Mouse (Mus musculus) myocyte (in vitro differentiated cells): ENCODE data around the gene Pla2g4a. TPM values are rescaled to one million over a fixed set of nuclear protein-coding genes. Genes with fewer than 3 reads are reported as not detected.

ENCODE experiments used
- H3K27me3 ChIP-seq: one replicate; pipeline ENCODE4 v1.6.1; 2011; ENCODE audit not compliant: control insufficient read depth, insufficient read depth, insufficient read length
- H3K36me3 ChIP-seq: one replicate; pipeline ENCODE4 v1.6.1; 2011; ENCODE audit not compliant: control insufficient read depth, insufficient read depth
- H3K4me2 ChIP-seq: one replicate; pipeline ENCODE4 v1.6.1; 2011; ENCODE audit warnings: low read depth, control low read depth
- H3K4me3 ChIP-seq: one replicate; pipeline ENCODE4 v1.5.1; 2011; ENCODE audit warnings: mild to moderate bottlenecking, control low read depth, moderate library complexity
- H3K79me2 ChIP-seq: one replicate; pipeline ENCODE4 v1.6.1; 2011; ENCODE audit not compliant: control insufficient read depth, insufficient read depth
- H3ac ChIP-seq: one replicate; pipeline ENCODE4 v1.6.1; 2011; ENCODE audit not compliant: control insufficient read depth, insufficient read length
- CEBPB ChIP-seq: IDR thresholded peaks from 2 replicates; pipeline ENCODE4 v1.6.1; 2011; ENCODE audit warnings: mild to moderate bottlenecking, moderate library complexity; ENCODE audit not compliant: poor library complexity, insufficient read depth, severe bottlenecking
- E2F4 ChIP-seq: IDR thresholded peaks from one replicate; pipeline ENCODE4 v1.6.1; 2011; ENCODE audit warnings: mild to moderate bottlenecking, control low read depth, moderate library complexity; ENCODE audit not compliant: insufficient read depth
- MAX ChIP-seq: IDR thresholded peaks from one replicate; pipeline ENCODE4 v1.6.1; 2011; ENCODE audit warnings: low read depth, mild to moderate bottlenecking, control low read depth
- MYOD1 ChIP-seq, 3 experiments: IDR thresholded peaks; one replicate each; pipeline ENCODE4 v1.6.1; 2011; ENCODE audit warnings: control low read depth in 2 of 3, low read depth in 2 of 3, mild to moderate bottlenecking in 2 of 3, moderate library complexity in 1 of 3; ENCODE audit not compliant: insufficient read length in 2 of 3, control insufficient read depth in 1 of 3
- MYOG ChIP-seq, 3 experiments: IDR thresholded peaks; one replicate each; pipeline ENCODE4 v1.6.1; 2011; ENCODE audit warnings: control low read depth in 2 of 3, low read depth in 2 of 3, mild to moderate bottlenecking in 2 of 3; ENCODE audit not compliant: insufficient read length in 2 of 3, control insufficient read depth in 1 of 3, insufficient read depth in 1 of 3
- POLR2A ChIP-seq: IDR thresholded peaks from one replicate; pipeline ENCODE4 v1.6.1; 2011; ENCODE audit warnings: low read depth, mild to moderate bottlenecking, control low read depth, moderate library complexity; ENCODE audit not compliant: insufficient read length
- POLR2AphosphoS2 ChIP-seq: IDR thresholded peaks from one replicate; pipeline ENCODE4 v1.6.1; 2011; ENCODE audit warnings: low read depth, control low read depth; ENCODE audit not compliant: insufficient read length
- REST ChIP-seq: IDR thresholded peaks from one replicate; pipeline ENCODE4 v1.6.1; 2011; ENCODE audit warnings: mild to moderate bottlenecking, control low read depth, moderate library complexity; ENCODE audit not compliant: insufficient read depth, insufficient read length
- SRF ChIP-seq: IDR thresholded peaks from one replicate; pipeline ENCODE4 v1.6.1; 2011; ENCODE audit warnings: low read depth; ENCODE audit not compliant: control insufficient read depth, insufficient read length
- TCF12 ChIP-seq: IDR thresholded peaks from one replicate; pipeline ENCODE4 v1.6.1; 2011; ENCODE audit warnings: mild to moderate bottlenecking, control low read depth; ENCODE audit not compliant: poor library complexity, insufficient read depth, severe bottlenecking
- TCF3 ChIP-seq: IDR thresholded peaks from one replicate; pipeline ENCODE4 v1.6.1; 2011; ENCODE audit warnings: low read depth, control low read depth; ENCODE audit not compliant: insufficient read length
- USF1 ChIP-seq: IDR thresholded peaks from one replicate; pipeline ENCODE4 v1.6.1; 2011; ENCODE audit warnings: low read depth, mild to moderate bottlenecking, control low read depth, moderate library complexity
- polyA plus RNA-seq: library from polyadenylated mRNA; unstranded; fragments of >200 nt; fragmentation: generic; extraction: Trizol; gene quantifications from one replicate; pipeline ENCODE4 v1.2.1, GENCODE M21; 2012; ENCODE audit warnings: missing spikeins

Pla2g4a gene
- polyA plus RNA-seq, 1 experiment = 6.2 TPM

DNA sequence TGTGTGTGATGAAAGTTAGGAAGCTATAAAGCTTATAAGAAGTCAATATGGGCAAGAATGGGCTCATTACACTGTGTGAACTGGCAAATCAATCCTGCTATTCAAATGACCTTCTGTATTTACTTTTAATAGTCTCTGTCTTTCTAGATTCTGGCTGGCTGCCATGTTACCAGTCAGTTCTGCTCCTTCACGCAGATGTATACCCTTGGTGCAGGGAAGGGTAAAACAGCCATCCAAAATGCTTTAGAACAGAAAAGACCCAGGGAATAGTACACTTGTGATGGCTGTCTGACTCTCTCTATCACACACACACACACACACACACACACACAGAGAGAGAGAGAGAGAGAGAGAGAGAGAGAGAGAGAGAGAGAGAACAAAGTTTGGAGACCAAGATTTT, 128.6 kb downstream of the Pla2g4a start:
- Histone ChIP-seq H3K4me3 (no peak overlapping the region), H3K4me2 (no peak overlapping the region), H3K79me2 (no peaks in the 10 kb centered on the region), H3ac (no peak overlapping the region), H3K27me3 (no peaks in the 10 kb centered on the region), H3K36me3 (no peaks in the 10 kb centered on the region)
- TF ChIP-seq REST = no peak
- TF ChIP-seq POLR2AphosphoS2 = no peak
- TF ChIP-seq MYOG (IDR thresholded peaks at IDR 0.05; ENCODE audit: control insufficient read depth in 1 of 3, insufficient read depth in 1 of 3, insufficient read length in 2 of 3, low read depth in 2 of 3) = no peak
- no peak for TF ChIP-seq E2F4
- no peak for TF ChIP-seq MYOD1 (IDR thresholded peaks at IDR 0.05; ENCODE audit: control insufficient read depth in 1 of 3, insufficient read length in 2 of 3, low read depth in 2 of 3)
- TF ChIP-seq CEBPB = no peak
- TF ChIP-seq TCF12 = no peak
- TF ChIP-seq USF1 = no peak
- TF ChIP-seq SRF = no peak
- no peak for TF ChIP-seq TCF3
- no peak for TF ChIP-seq POLR2A
- TF ChIP-seq MAX = no peak

DNA sequence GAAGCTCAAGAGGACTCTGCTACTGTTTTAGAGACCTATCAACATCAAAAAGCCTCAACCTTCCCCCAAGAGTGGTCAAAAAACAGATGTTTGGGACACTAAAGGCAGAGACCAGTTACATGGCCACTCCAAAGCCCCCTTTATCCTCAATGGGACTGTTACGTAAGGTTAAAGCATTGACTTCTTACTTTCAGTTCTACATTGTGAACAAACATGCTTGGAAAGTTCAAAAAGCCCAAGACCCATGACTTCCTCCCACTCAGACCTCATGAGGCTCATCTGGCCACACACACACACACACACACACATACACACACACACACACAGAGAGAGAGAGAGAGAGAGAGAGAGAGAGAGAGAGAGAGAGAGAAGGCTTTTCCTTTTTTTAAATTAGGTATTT, 130.0 kb downstream of the Pla2g4a start:
- no peak overlapping the region for H3ac ChIP-seq
- no peaks in the 10 kb centered on the region for H3K79me2 ChIP-seq
- no peaks in the 10 kb centered on the region for H3K36me3 ChIP-seq
- TF ChIP-seq MYOG (IDR thresholded peaks at IDR 0.05; ENCODE audit: control insufficient read depth in 1 of 3, insufficient read depth in 1 of 3, insufficient read length in 2 of 3, low read depth in 2 of 3) = no peak
- TF ChIP-seq MAX = no peak
- TF ChIP-seq POLR2AphosphoS2 = no peak
- no peak for TF ChIP-seq REST
- no peak for TF ChIP-seq E2F4
- no peak for TF ChIP-seq TCF12
- no peak for TF ChIP-seq USF1
- TF ChIP-seq TCF3 = no peak
- TF ChIP-seq MYOD1 (IDR thresholded peaks at IDR 0.05; ENCODE audit: control insufficient read depth in 1 of 3, insufficient read length in 2 of 3, low read depth in 2 of 3) = no peak
- TF ChIP-seq CEBPB = no peak
- no peak for TF ChIP-seq SRF
- no peak for TF ChIP-seq POLR2A
- H3K27me3 ChIP-seq = no peaks in the 10 kb centered on the region
- H3K4me2 ChIP-seq = no peak overlapping the region
- no peak overlapping the region for H3K4me3 ChIP-seq

DNA sequence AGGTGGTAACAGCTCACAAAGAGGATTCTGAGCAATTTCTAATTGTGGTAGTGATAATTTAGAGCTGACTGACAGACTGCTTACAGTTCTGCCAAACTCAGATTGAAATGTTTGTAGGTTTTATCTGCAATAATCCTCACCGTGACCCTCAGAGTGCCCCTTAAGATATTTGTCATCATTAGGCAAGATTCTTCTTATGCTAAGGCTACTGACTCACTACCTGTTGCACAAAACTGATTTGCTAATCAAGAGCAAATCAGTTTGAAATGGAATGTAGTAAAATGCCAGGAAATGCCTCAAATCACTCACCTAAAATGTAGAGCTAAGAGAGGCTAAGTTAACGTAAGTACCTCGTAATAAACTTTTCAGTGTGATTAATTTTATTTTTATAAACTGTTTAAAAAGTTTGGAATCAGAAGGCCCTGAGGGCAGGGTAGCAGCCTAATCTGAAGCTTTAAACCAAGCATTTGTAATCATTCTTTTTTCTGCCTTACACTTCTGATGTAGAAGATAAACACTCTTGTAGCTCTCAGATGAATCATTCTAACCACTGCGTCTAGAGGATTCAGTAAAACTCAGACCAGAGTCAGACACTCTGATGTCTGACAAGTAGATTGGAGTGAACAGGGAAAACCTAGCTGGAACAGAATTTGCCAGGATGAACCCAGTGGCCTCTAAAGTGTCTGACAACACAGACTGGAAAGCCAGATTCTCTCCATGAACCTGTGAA, 147.3 kb downstream of the Pla2g4a start:
- no peaks in the 10 kb centered on the region for H3K27me3 ChIP-seq

DNA sequence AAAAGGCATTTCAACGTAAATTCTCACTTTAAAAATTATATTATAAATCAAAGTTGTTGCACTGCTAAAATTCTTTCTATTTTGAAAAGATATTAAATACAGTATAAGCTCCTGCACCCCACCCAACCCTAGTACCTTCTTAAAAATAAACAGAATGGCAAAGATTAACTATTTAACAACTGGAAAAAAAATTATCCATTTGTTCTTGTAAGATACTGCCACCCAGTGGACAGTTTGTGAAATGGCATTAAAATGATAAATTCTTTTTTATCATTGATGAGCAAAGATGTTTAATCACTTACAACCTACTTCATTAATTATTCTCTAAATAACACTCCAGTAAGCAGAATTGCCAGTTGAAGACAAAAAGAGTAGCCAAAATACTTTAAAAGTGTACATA, 151.6 kb downstream of the Pla2g4a start:
- no peak overlapping the region for H3ac ChIP-seq
- no peak overlapping the region for H3K4me3 ChIP-seq
- H3K4me2 ChIP-seq = no peak overlapping the region
- no peaks in the 10 kb centered on the region for H3K36me3 ChIP-seq
- TF ChIP-seq E2F4 = no peak
- no peak for TF ChIP-seq MAX
- TF ChIP-seq POLR2AphosphoS2 = no peak
- H3K79me2 ChIP-seq = no peaks in the 10 kb centered on the region
- no peaks in the 10 kb centered on the region for H3K27me3 ChIP-seq

More for the DNA sequence above, 147.3 kb downstream of the Pla2g4a start:
- H3K36me3 ChIP-seq = no peaks in the 10 kb centered on the region
- H3K79me2 ChIP-seq = no peaks in the 10 kb centered on the region
- no peak overlapping the region for H3ac ChIP-seq
- H3K4me3 ChIP-seq = no peak overlapping the region
- no peak for TF ChIP-seq MYOD1 (IDR thresholded peaks at IDR 0.05; ENCODE audit: control insufficient read depth in 1 of 3, insufficient read length in 2 of 3, low read depth in 2 of 3)
- no peak for TF ChIP-seq POLR2A
- no peak for TF ChIP-seq SRF
- no peak overlapping the region for H3K4me2 ChIP-seq

Other genes with a start within 250 kb of the Pla2g4a start
- gene Ptgs2, start 138.7 kb upstream of the Pla2g4a start, polyA plus RNA-seq = 10.5 TPM